Mouse (Mus musculus): ENCODE data around the gene Gng10. TPM values are rescaled to one million over a fixed set of nuclear protein-coding genes. Genes with fewer than 3 reads are reported as not detected.
A peak's percentile ranks its signal among the peaks of the same experiment; 100 is the strongest.

Gene Gng10
- polyA plus RNA-seq (2016; fragmentation: Nextera tagmentation; extraction: Ambion mirVana): 181 and 183 TPM in 2 replicates

- H3K36me3 ChIP-seq: peaks cover 10% of the 10 kb centered on the region; the same call in 1 of the 2 replicates
- peak within 1 kb of the TSS; percentile 81 for H3K9ac ChIP-seq
- H3K27ac ChIP-seq: peak within 1 kb of the TSS; percentile 84
- 9% methylated on average over 76 of the region's 76 CpGs for WGBS
- ATAC-seq (ENCODE audit: insufficient number of reproducible peaks, insufficient read depth, low FRiP score, low TSS enrichment): peak; percentile 79
- peak within 1 kb of the TSS; percentile 83 for H3K4me3 ChIP-seq
- no peaks in the 10 kb centered on the region for H3K9me3 ChIP-seq
- no peaks in the 10 kb centered on the region for H3K27me3 ChIP-seq
- 0 out of 2 replicates have a peak, but pooled peaks cover 6% of the 10 kb centered on the region for H3K4me1 ChIP-seq
- H3K4me2 ChIP-seq (replicated peaks): peak within 1 kb of the TSS; percentile 59
Observed at GRCm38 (mm10) chr4:59034918-59035785, at the start of gene Gng10. Gng10 (plus strand) TSS chr4:59035088.

GRCm38 (mm10) chr4:58985157-58985648 lies 49.7 kb upstream of the Gng10 start:
- 20% methylated on average over 7 of the region's 7 CpGs for whole genome bisulfite sequencing
- no peak overlapping the region for H3K9ac ChIP-seq
- no peak overlapping the region for H3K27ac ChIP-seq
- no peak for ATAC-seq (ENCODE audit: insufficient number of reproducible peaks, insufficient read depth, low FRiP score, low TSS enrichment)
- H3K4me2 ChIP-seq (replicated peaks): no peak overlapping the region
- H3K4me3 ChIP-seq: no peak overlapping the region
- 0 out of 2 replicates have a peak, but pooled peaks cover 2% of the 10 kb centered on the region for H3K36me3 ChIP-seq
- H3K4me1 ChIP-seq: no peaks in the 10 kb centered on the region; the same call in 1 of the 2 replicates
- H3K9me3 ChIP-seq: no peaks in the 10 kb centered on the region
- H3K27me3 ChIP-seq: no peaks in the 10 kb centered on the region

GRCm38 (mm10) chr4:58986540-58987190 lies 48.2 kb upstream of the Gng10 start, which contains the start of gene Ptgr1:
Ptgr1 (minus strand) TSS chr4:58987119.
- Histone ChIP-seq H3K27me3 (no peaks in the 10 kb centered on the region), H3K4me1 (no peaks in the 10 kb centered on the region; the same call in 1 of the 2 replicates), H3K4me3 (peak within 1 kb of the TSS; percentile 60), H3K4me2 (replicated peaks) (peak within 1 kb of the TSS; percentile 72), H3K27ac (peak within 1 kb of the TSS; percentile 50; the same call in 1 of the 2 replicates), H3K9ac (peak within 1 kb of the TSS; percentile 63), H3K9me3 (no peaks in the 10 kb centered on the region), H3K36me3 (no peaks in the 10 kb centered on the region)
- under 1% methylated on average over 28 of the region's 28 CpGs for WGBS
- ATAC-seq (ENCODE audit: insufficient number of reproducible peaks, insufficient read depth, low FRiP score, low TSS enrichment): peak; percentile 76

GRCm38 (mm10) chr4:58989303-58989898 lies 45.5 kb upstream of the Gng10 start:
- Histone ChIP-seq H3K4me1 (no peaks in the 10 kb centered on the region; the same call in 1 of the 2 replicates), H3K4me2 (replicated peaks) (no peak overlapping the region)
- no peak for ATAC-seq (ENCODE audit: insufficient number of reproducible peaks, insufficient read depth, low FRiP score, low TSS enrichment)

GRCm38 (mm10) chr4:58990609-58991434 lies 44.1 kb upstream of the Gng10 start:
- no peak for ATAC-seq (ENCODE audit: insufficient number of reproducible peaks, insufficient read depth, low FRiP score, low TSS enrichment)
- H3K4me3 ChIP-seq: no peak overlapping the region
- no peaks in the 10 kb centered on the region for H3K36me3 ChIP-seq
- 86% methylated on average over 17 of the region's 17 CpGs for WGBS
- H3K9me3 ChIP-seq: 0 out of 2 replicates have a peak, but pooled peaks cover 4% of the 10 kb centered on the region
- no peak overlapping the region for H3K9ac ChIP-seq
- H3K4me1 ChIP-seq: no peaks in the 10 kb centered on the region; the same call in 1 of the 2 replicates
- no peaks in the 10 kb centered on the region for H3K27me3 ChIP-seq
- H3K4me2 ChIP-seq (replicated peaks): no peak overlapping the region
- no peak overlapping the region for H3K27ac ChIP-seq

More at GRCm38 (mm10) chr4:58989303-58989898, 45.5 kb upstream of the Gng10 start:
- 90% methylated on average over 7 of the region's 7 CpGs for WGBS
- H3K9ac ChIP-seq: no peak overlapping the region
- H3K27me3 ChIP-seq: no peaks in the 10 kb centered on the region
- no peak overlapping the region for H3K27ac ChIP-seq
- H3K4me3 ChIP-seq: no peak overlapping the region
- H3K36me3 ChIP-seq: no peaks in the 10 kb centered on the region
- H3K9me3 ChIP-seq: 0 out of 2 replicates have a peak, but pooled peaks cover 4% of the 10 kb centered on the region

GRCm38 (mm10) chr4:58992195-58992594 lies 42.7 kb upstream of the Gng10 start:
- no peak overlapping the region for H3K4me2 ChIP-seq (replicated peaks)
- no peak overlapping the region for H3K9ac ChIP-seq
- H3K9me3 ChIP-seq: 0 out of 2 replicates have a peak, but pooled peaks cover 4% of the 10 kb centered on the region
- H3K36me3 ChIP-seq: no peaks in the 10 kb centered on the region
- no peaks in the 10 kb centered on the region for H3K4me1 ChIP-seq
- H3K27ac ChIP-seq: no peak overlapping the region
- no peak overlapping the region for H3K4me3 ChIP-seq
- no peak for ATAC-seq (ENCODE audit: insufficient number of reproducible peaks, insufficient read depth, low FRiP score, low TSS enrichment)
- 83% methylated on average over 5 of the region's 5 CpGs for WGBS
- H3K27me3 ChIP-seq: no peaks in the 10 kb centered on the region

- H3K4me1 ChIP-seq: no peaks in the 10 kb centered on the region
- no peak within 1 kb of the TSS for H3K27ac ChIP-seq
- 0 out of 2 replicates have a peak, but pooled peaks cover 4% of the 10 kb centered on the region for H3K9me3 ChIP-seq
- H3K36me3 ChIP-seq: no peaks in the 10 kb centered on the region
- no peak within 1 kb of the TSS for H3K4me3 ChIP-seq
- H3K4me2 ChIP-seq (replicated peaks): no peak within 1 kb of the TSS
- 89% methylated on average over 4 of the region's 4 CpGs for WGBS
- no peak within 1 kb of the TSS for H3K9ac ChIP-seq
- no peak for ATAC-seq (ENCODE audit: insufficient number of reproducible peaks, insufficient read depth, low FRiP score, low TSS enrichment)
- no peaks in the 10 kb centered on the region for H3K27me3 ChIP-seq
Observed at GRCm38 (mm10) chr4:58994762-58995161, 40.1 kb upstream of the Gng10 start, which contains the start of gene Dnajc25. Dnajc25 (plus strand) TSS chr4:58995062.

- no peak overlapping the region for H3K4me2 ChIP-seq (replicated peaks)
- WGBS: 79% methylated on average over 8 of the region's 8 CpGs
- H3K4me3 ChIP-seq: no peak overlapping the region
Observed at GRCm38 (mm10) chr4:58995251-58995693, 39.6 kb upstream of the Gng10 start.

GRCm38 (mm10) chr4:58997081-58997480 lies 37.8 kb upstream of the Gng10 start:
- 79% methylated on average over 5 of the region's 5 CpGs for WGBS
- H3K4me3 ChIP-seq: no peak overlapping the region
- ATAC-seq (ENCODE audit: insufficient number of reproducible peaks, insufficient read depth, low FRiP score, low TSS enrichment): no peak
- no peaks in the 10 kb centered on the region for H3K27me3 ChIP-seq
- H3K9me3 ChIP-seq: 0 out of 2 replicates have a peak, but pooled peaks cover 4% of the 10 kb centered on the region
- H3K4me2 ChIP-seq (replicated peaks): no peak overlapping the region
- H3K27ac ChIP-seq: no peak overlapping the region
- H3K9ac ChIP-seq: no peak overlapping the region
- no peaks in the 10 kb centered on the region for H3K36me3 ChIP-seq
- H3K4me1 ChIP-seq: no peaks in the 10 kb centered on the region

More at GRCm38 (mm10) chr4:58995251-58995693, 39.6 kb upstream of the Gng10 start:
- no peak overlapping the region for H3K27ac ChIP-seq
- H3K27me3 ChIP-seq: no peaks in the 10 kb centered on the region
- ATAC-seq (ENCODE audit: insufficient number of reproducible peaks, insufficient read depth, low FRiP score, low TSS enrichment): no peak
- 0 out of 2 replicates have a peak, but pooled peaks cover 4% of the 10 kb centered on the region for H3K9me3 ChIP-seq
- H3K9ac ChIP-seq: no peak overlapping the region
- no peaks in the 10 kb centered on the region for H3K4me1 ChIP-seq
- no peaks in the 10 kb centered on the region for H3K36me3 ChIP-seq

GRCm38 (mm10) chr4:58998688-58999087 lies 36.2 kb upstream of the Gng10 start:
- Histone ChIP-seq H3K9me3 (0 out of 2 replicates have a peak, but pooled peaks cover 4% of the 10 kb centered on the region), H3K9ac (no peak overlapping the region), H3K27ac (no peak overlapping the region), H3K4me2 (replicated peaks) (no peak overlapping the region), H3K4me1 (peaks cover 3% of the 10 kb centered on the region; the same call in 1 of the 2 replicates), H3K4me3 (no peak overlapping the region), H3K27me3 (no peaks in the 10 kb centered on the region), H3K36me3 (no peaks in the 10 kb centered on the region)
- no peak for ATAC-seq (ENCODE audit: insufficient number of reproducible peaks, insufficient read depth, low FRiP score, low TSS enrichment)
- WGBS: 97% methylated on average over 1 of the region's 1 CpGs

Measured in embryonic facial prominence, embryonic 12.5 days (tissue).